In genomic region chr1:133204341-133204849, GRCm38 (mm10) we compare ENCODE assay signal across 12 mouse cellular contexts. TPM values are rescaled to one million over a fixed set of nuclear protein-coding genes. Genes with fewer than 3 reads are reported as not detected.
DNase-seq lines count a peak whose midpoint lies in the region; ATAC-seq and TF ChIP-seq lines count a peak whose summit lies in the region.
"Had no signal": no experiment of that assay in that cellular context is flagged by ENCODE, and none has a peak within 500 bp of the region (broad histone marks: within the 10 kb centered on the region; RNA-seq: fewer than 3 reads in every experiment).

No protein-coding gene starts in this region.

- H3K27me3 ChIP-seq in E14TG2a.4 (ENCODE audit: insufficient read depth, low read length) = peaks cover 14% of the 10 kb centered on the region; the same call in 1 of the 2 replicates
- no peaks in the 10 kb centered on the region for H3K27me3 ChIP-seq in lung, postnatal 0 days (replicated peaks; ENCODE audit: insufficient read depth, low read length)
- H3K27me3 ChIP-seq in liver, embryonic 11.5 days (replicated peaks; ENCODE audit: control insufficient read depth, insufficient read depth, low read length) = peaks cover 2% of the 10 kb centered on the region; the same call in 1 of the 2 replicates
- H3K27me3 ChIP-seq: neural tube, embryonic 13.5 days had no signal

- DNase-seq in adrenal gland, adult (ENCODE audit: inconsistent age in 2 of 2, low spot score in 1 of 2) = peak; percentile 87 to 95
- DNase-seq in adrenal gland, postnatal 4 days (ENCODE audit: low spot score in 2 of 2) = no peak
- peak; percentile 85 for DNase-seq in kidney, adult 18-20 months
- peak; percentile 80 for DNase-seq in lung, postnatal 0 days (ENCODE audit: low spot score)
- DNase-seq in spleen, adult 12 weeks (ENCODE audit: low spot score) = no peak
- no peak for DNase-seq in liver, embryonic 11.5 days (ENCODE audit: low spot score)
- DNase-seq: gastrocnemius, postnatal 10 days; heart, postnatal 14 days had no signal

- ATAC-seq in lung, postnatal 0 days = peak; percentile 84
- ATAC-seq in erythroblast, adult 5-6 weeks (replicated peaks; ENCODE audit: low FRiP score, poor library complexity, severe bottlenecking) = no peak
- ATAC-seq in liver, embryonic 11.5 days (replicated peaks; ENCODE audit: low FRiP score) = no peak

- H3K27ac ChIP-seq in lung, postnatal 0 days (ENCODE audit: low read length) = no peak overlapping the region
- no peak overlapping the region for H3K27ac ChIP-seq in liver, embryonic 11.5 days (ENCODE audit: low read depth, low read length)
- H3K27ac ChIP-seq: liver, embryonic 14.5 days; neural tube, embryonic 13.5 days had no signal

- no peak for TF ChIP-seq EP300 in lung, postnatal 0 days (IDR thresholded peaks at IDR 0.05)

- WGBS in lung, postnatal 0 days = 51% methylated on average over 11 of the region's 11 CpGs
- 59% methylated on average over 11 of the region's 11 CpGs for WGBS in liver, embryonic 11.5 days

- H3K4me2 ChIP-seq in lung, postnatal 0 days (replicated peaks; ENCODE audit: low read depth, low read length) = no peak overlapping the region
- no peak overlapping the region for H3K4me2 ChIP-seq in liver, embryonic 11.5 days
- H3K4me2 ChIP-seq: neural tube, embryonic 13.5 days had no signal

- H3K4me3 ChIP-seq in E14TG2a.4 (replicated peaks; ENCODE audit: low read length) = peak overlapping the region; percentile 54
- no peak overlapping the region for H3K4me3 ChIP-seq in lung, postnatal 0 days (ENCODE audit: low read depth, low read length)
- no peak overlapping the region for H3K4me3 ChIP-seq in liver, embryonic 11.5 days (ENCODE audit: low read depth, low read length)
- H3K4me3 ChIP-seq: neural tube, embryonic 13.5 days had no signal

- H3K9ac ChIP-seq in lung, postnatal 0 days (replicated peaks; ENCODE audit: low read depth) = no peak overlapping the region
- no peak overlapping the region for H3K9ac ChIP-seq in liver, embryonic 11.5 days (ENCODE audit: low read depth, low read length)
- H3K9ac ChIP-seq: liver, embryonic 14.5 days; neural tube, embryonic 13.5 days had no signal

- H3K9me3 ChIP-seq in E14TG2a.4 (ENCODE audit: low read length) = peaks cover 2% of the 10 kb centered on the region; the same call in 1 of the 2 replicates
- H3K9me3 ChIP-seq in lung, postnatal 0 days (ENCODE audit: low read length) = no peaks in the 10 kb centered on the region
- no peaks in the 10 kb centered on the region for H3K9me3 ChIP-seq in liver, embryonic 11.5 days (ENCODE audit: control insufficient read depth, low read length)
- H3K9me3 ChIP-seq: neural tube, embryonic 13.5 days had no signal

- no peaks in the 10 kb centered on the region for H3K36me3 ChIP-seq in E14TG2a.4 (ENCODE audit: insufficient read depth, low read length)
- H3K36me3 ChIP-seq in lung, postnatal 0 days (ENCODE audit: insufficient read depth, low read length) = no peaks in the 10 kb centered on the region
- H3K36me3 ChIP-seq in liver, embryonic 11.5 days (ENCODE audit: control insufficient read depth, insufficient read depth, low read length) = no peaks in the 10 kb centered on the region
- H3K36me3 ChIP-seq: neural tube, embryonic 13.5 days had no signal

- no peak for TF ChIP-seq CTCF in E14TG2a.4 (conservative IDR thresholded peaks at IDR 0.05; ENCODE audit: low read length)
- TF ChIP-seq CTCF in lung, postnatal 0 days (IDR thresholded peaks at IDR 0.05) = no peak

- peaks cover 60% of the 10 kb centered on the region for H3K4me1 ChIP-seq in E14TG2a.4 (replicated peaks; ENCODE audit: low read depth, low read length)
- no peaks in the 10 kb centered on the region for H3K4me1 ChIP-seq in lung, postnatal 0 days (ENCODE audit: insufficient read depth, low read depth, low read length)
- 0 out of 2 replicates have a peak, but pooled peaks cover 4% of the 10 kb centered on the region for H3K4me1 ChIP-seq in liver, embryonic 11.5 days (replicated peaks; ENCODE audit: control insufficient read depth, insufficient read depth, low read length)

RNA-seq across cellular contexts. Expression of gene Plekha6, which starts 40.4 kb away (rescaled TPM):
- 10 to 100 TPM; 22.2 to 32.7 TPM for total RNA-seq in adrenal gland, postnatal 4 days (2021)
- 3.2 and 5.0 TPM in 2 replicates for polyA plus RNA-seq in lung, postnatal 0 days (2015; fragmentation: Nextera tagmentation; extraction: Ambion mirVana)
- 0.63 TPM in 1 of 2 replicates, not detected in the other for total RNA-seq in erythroblast, adult 5-6 weeks (2015; ENCODE audit: low replicate concordance)
- 0.68 and 0.98 TPM in 2 replicates for total RNA-seq in erythroblast, adult 5-6 weeks (2017; ENCODE audit: low replicate concordance)
- 4.1 and 4.3 TPM in 2 replicates for polyA plus RNA-seq in liver, embryonic 11.5 days (2014; fragmentation: Nextera tagmentation; extraction: Ambion mirVana)

Comparison
In these comparisons a context has a peak if more than half of its experiments do, and no peak if none do; other contexts are left out.
1. DNase-seq: peak in adrenal gland, adult (2 of 2), kidney, adult 18-20 months (single experiment) and lung, postnatal 0 days (single experiment); none in adrenal gland, postnatal 4 days (0 of 2), spleen, adult 12 weeks (single experiment) and liver, embryonic 11.5 days (single experiment).
2. RNA of gene Plekha6, which starts 40.4 kb away (total RNA-seq): 22.2 to 32.7 TPM in adrenal gland, postnatal 4 days; 0.63 to 0.98 TPM in erythroblast, adult 5-6 weeks; every median in the first group is over 10 times any median in the second.